Mouse (Mus musculus) MEL-GATA-1-ER (cell line): ENCODE measurements around the gene Map7.

ENCODE experiments used
- DNase-seq: peaks from one replicate; pipeline ENCODE4 v3.0.0-alpha.2; 2012; ENCODE audit warnings: low read depth; ENCODE audit errors: extremely low read depth

The Map7 gene

GRCm38 (mm10) chr10:20148130-20148772 is at the start of gene Map7:
Gene Map7 (plus strand): TSS chr10:20148471.
- no peak for DNase-seq

- DNase-seq: no peak
Observed at GRCm38 (mm10) chr10:20101456-20101855, 46.8 kb upstream of the Map7 start.

GRCm38 (mm10) chr10:20104271-20104931 is 43.9 kb upstream of the Map7 start:
- peak; percentile 75 for DNase-seq

- DNase-seq: no peak
Observed at GRCm38 (mm10) chr10:20105575-20105974, 42.7 kb upstream of the Map7 start.

GRCm38 (mm10) chr10:20107031-20107430 is 41.2 kb upstream of the Map7 start:
- DNase-seq: no peak

- no peak for DNase-seq
Observed at GRCm38 (mm10) chr10:20111508-20111907, 36.8 kb upstream of the Map7 start.

- no peak for DNase-seq
Observed at GRCm38 (mm10) chr10:20112026-20112973, 36.0 kb upstream of the Map7 start.

GRCm38 (mm10) chr10:20119504-20120425 is 28.5 kb upstream of the Map7 start:
- no peak for DNase-seq

GRCm38 (mm10) chr10:20121981-20122380 is 26.3 kb upstream of the Map7 start:
- DNase-seq: no peak

- no peak for DNase-seq
Observed at GRCm38 (mm10) chr10:20123401-20123800, 24.9 kb upstream of the Map7 start.

GRCm38 (mm10) chr10:20124576-20124975 is 23.7 kb upstream of the Map7 start:
- no peak for DNase-seq

- no peak for DNase-seq
Observed at GRCm38 (mm10) chr10:20125226-20125625, 23.0 kb upstream of the Map7 start.

- DNase-seq: no peak
Observed at GRCm38 (mm10) chr10:20132933-20133652, 15.2 kb upstream of the Map7 start.

- peak; percentile 89 for DNase-seq
Observed at GRCm38 (mm10) chr10:20135350-20136058, 12.8 kb upstream of the Map7 start.

- DNase-seq: no peak
Observed at GRCm38 (mm10) chr10:20136505-20136904, 11.8 kb upstream of the Map7 start.

- DNase-seq: no peak
Observed at GRCm38 (mm10) chr10:20141376-20141775, 6.9 kb upstream of the Map7 start.

GRCm38 (mm10) chr10:20148773-20149120 is 476 bp downstream of the Map7 start:
- DNase-seq: no peak

- no peak for DNase-seq
Observed at GRCm38 (mm10) chr10:20149121-20149834, 1.0 kb downstream of the Map7 start.

- no peak for DNase-seq
Observed at GRCm38 (mm10) chr10:20149835-20150355, 1.6 kb downstream of the Map7 start.
